Mouse (Mus musculus) forebrain, embryonic 14.5 days (tissue): ENCODE measurements around the gene Nhs. TPM values are rescaled to one million over a fixed set of nuclear protein-coding genes. Genes with fewer than 3 reads are reported as not detected.

Experiments
- ATAC-seq: fragments of 200-750 bp; cut with Nextera tagmentation; 2 replicates; pipeline ENCODE4 v1.8.0; 2017; ENCODE audit warnings: mild to moderate bottlenecking, moderate library complexity
- DNase-seq: peaks from one replicate; pipeline ENCODE4 v3.0.0-alpha.2; 2015; ENCODE audit warnings: low spot score
- H3K27ac ChIP-seq: fragments of 300-500 bp; sonication (generic); 2 replicates; pipeline ENCODE4 v1.5.1; 2014; ENCODE audit warnings: low read depth, mild to moderate bottlenecking, control low read depth, low read length, moderate library complexity
- H3K27me3 ChIP-seq: fragments of 300-500 bp; sonication (generic); replicated peaks from 2 replicates; pipeline ENCODE4 v1.6.1; 2014; ENCODE audit warnings: low read length, control low read depth, mixed read lengths; ENCODE audit not compliant: control insufficient read depth, insufficient read depth
- H3K36me3 ChIP-seq: fragments of 300-500 bp; sonication (generic); 2 replicates; pipeline ENCODE4 v1.6.1; 2014; ENCODE audit warnings: low read length, control low read depth; ENCODE audit not compliant: control insufficient read depth, insufficient read depth
- H3K4me1 ChIP-seq: fragments of 300-500 bp; sonication (generic); 2 replicates; pipeline ENCODE4 v1.6.1; 2014; ENCODE audit warnings: antibody characterized with exemption, low read length, control low read depth; ENCODE audit not compliant: control insufficient read depth, insufficient read depth
- H3K4me2 ChIP-seq: fragments of 300-500 bp; sonication (generic); 2 replicates; pipeline ENCODE4 v1.6.1; 2014; ENCODE audit warnings: mild to moderate bottlenecking, control low read depth, low read length
- H3K4me3 ChIP-seq: fragments of 300-500 bp; sonication (generic); 2 replicates; pipeline ENCODE4 v1.5.1; 2014; ENCODE audit warnings: low read depth, low read length, control low read depth
- H3K9ac ChIP-seq: fragments of 300-500 bp; sonication (generic); 2 replicates; pipeline ENCODE4 v1.6.1; 2014; ENCODE audit warnings: mild to moderate bottlenecking, low read length, control low read depth, moderate library complexity
- H3K9me3 ChIP-seq: fragments of 300-500 bp; sonication (generic); replicated peaks from 2 replicates; pipeline ENCODE4 v1.6.1; 2016; ENCODE audit warnings: low read length, control low read depth, mixed read lengths; ENCODE audit not compliant: control insufficient read depth
- WGBS: fragments of 180-500 bp; shearing (Covaris S2); extraction: QIAGEN DNeasy Blood & Tissue Kit; methylation state at CpG from one replicate; pipeline ENCODE4 v1.1.7; 2014; 5-methylcytosine and 5-hydroxymethylcytosine counted together
- polyA plus RNA-seq: library from polyadenylated mRNA; unstranded; fragments of >200 nt; fragmentation: Nextera tagmentation; extraction: Ambion mirVana; gene quantifications from 2 replicates; pipeline ENCODE4 v1.2.1, GENCODE M21; 2014

Gene Nhs
- polyA plus RNA-seq, 1 experiment from 2014 or later = 1.0 TPM

DNA sequence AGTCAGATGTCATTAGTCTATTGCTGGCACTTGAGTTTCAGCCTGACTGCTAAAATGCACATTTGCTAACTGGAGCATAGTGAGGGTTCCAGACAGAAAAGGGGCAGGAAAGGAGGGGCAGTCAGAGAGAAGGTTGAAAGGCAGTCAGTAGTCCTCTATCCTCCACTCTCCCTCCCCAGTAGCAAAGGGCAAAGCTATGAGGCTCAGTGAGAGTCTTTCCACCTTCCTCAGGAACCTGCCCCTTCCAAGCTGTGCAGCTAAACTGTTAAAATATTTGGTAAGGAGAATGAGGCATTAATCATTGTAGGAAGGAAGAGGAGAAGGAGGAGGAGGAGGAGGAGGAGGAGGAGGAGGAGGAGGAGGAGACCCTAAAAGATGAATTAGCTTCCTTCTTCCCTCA is 115.4 kb downstream of the Nhs start:
- ATAC-seq = no peak
- H3K4me2 ChIP-seq = no peak overlapping the region
- no peaks in the 10 kb centered on the region for H3K4me1 ChIP-seq
- DNase-seq = no peak
- H3K9ac ChIP-seq = no peak overlapping the region
- H3K27ac ChIP-seq = no peak overlapping the region
- H3K9me3 ChIP-seq = no peaks in the 10 kb centered on the region
- no peak overlapping the region for H3K4me3 ChIP-seq
- no peaks in the 10 kb centered on the region for H3K27me3 ChIP-seq
- H3K36me3 ChIP-seq = no peaks in the 10 kb centered on the region

DNA sequence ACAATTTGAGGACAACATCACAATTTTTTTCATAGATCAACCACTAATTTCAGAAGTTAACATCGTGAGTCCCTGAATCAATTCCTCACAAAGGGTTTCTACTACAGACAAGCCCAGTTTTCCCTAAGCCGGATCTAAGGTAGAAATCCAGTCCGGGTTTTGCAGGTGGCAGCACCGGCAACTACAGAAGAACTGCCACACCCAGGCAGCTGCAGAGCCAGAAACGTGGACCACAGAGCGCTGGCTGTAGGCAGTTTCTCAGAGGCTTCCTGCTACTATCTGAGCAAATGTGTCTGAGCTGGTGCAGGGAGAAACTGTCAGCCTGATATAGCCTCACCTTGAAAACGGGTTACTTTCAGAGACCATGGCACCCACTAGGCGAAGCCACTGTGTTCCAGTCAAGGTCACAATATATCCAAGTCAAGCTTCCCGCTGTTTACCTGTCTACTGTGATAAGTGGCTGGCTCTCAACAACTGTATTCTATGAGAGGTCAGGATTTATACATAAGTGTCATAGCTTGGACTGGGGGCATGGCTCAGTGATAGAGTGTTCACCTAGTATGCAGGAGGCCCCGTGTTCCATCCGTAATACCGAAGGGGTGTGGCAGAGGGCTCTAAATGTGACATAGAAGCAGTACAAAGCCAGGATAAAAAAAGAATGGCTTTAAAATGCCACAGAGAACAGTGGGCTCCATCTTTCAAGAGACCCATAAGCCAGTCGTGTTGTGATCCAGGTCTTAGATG is 134.1 kb downstream of the Nhs start:
- H3K4me2 ChIP-seq = peak overlapping the region; percentile 26
- 42% methylated on average over 13 of the region's 13 CpGs for WGBS
- ATAC-seq = peak; percentile 44; the same call in 1 of the 2 replicates

DNA sequence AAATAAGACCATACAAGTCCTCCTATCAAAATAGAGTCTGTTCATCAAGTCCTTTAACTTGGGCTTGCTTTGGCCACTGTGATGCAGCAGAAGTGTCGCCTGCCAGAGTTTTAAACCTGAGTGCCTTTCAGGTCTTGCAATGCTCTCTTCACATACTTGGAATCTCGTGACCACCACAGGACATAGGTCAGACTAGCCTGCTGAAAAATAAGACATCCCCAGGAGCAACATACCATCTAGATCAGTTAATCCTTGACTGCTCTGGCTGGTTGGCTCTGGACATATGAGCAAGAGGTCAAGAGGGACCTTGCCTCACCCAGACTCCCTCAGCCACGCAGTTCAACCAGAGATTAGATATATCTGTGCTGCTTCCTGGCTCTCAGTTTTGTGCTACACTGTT is 137.8 kb downstream of the Nhs start:
- ATAC-seq = no peak
- peaks cover 3% of the 10 kb centered on the region; the same call in 1 of the 2 replicates for H3K4me1 ChIP-seq
- no peak for DNase-seq
- no peaks in the 10 kb centered on the region for H3K9me3 ChIP-seq
- H3K4me3 ChIP-seq = no peak overlapping the region
- WGBS = 83% methylated on average over 3 of the region's 3 CpGs
- H3K9ac ChIP-seq = no peak overlapping the region
- no peak overlapping the region for H3K4me2 ChIP-seq
- H3K27me3 ChIP-seq = no peaks in the 10 kb centered on the region
- H3K36me3 ChIP-seq = no peaks in the 10 kb centered on the region
- H3K27ac ChIP-seq = no peak overlapping the region

More for the DNA sequence above, 134.1 kb downstream of the Nhs start:
- Histone ChIP-seq H3K4me3 (no peak overlapping the region), H3K27me3 (no peaks in the 10 kb centered on the region), H3K9ac (no peak overlapping the region), H3K9me3 (no peaks in the 10 kb centered on the region), H3K36me3 (no peaks in the 10 kb centered on the region), H3K4me1 (no peaks in the 10 kb centered on the region), H3K27ac (no peak overlapping the region)
- DNase-seq = peak; percentile 48

DNA sequence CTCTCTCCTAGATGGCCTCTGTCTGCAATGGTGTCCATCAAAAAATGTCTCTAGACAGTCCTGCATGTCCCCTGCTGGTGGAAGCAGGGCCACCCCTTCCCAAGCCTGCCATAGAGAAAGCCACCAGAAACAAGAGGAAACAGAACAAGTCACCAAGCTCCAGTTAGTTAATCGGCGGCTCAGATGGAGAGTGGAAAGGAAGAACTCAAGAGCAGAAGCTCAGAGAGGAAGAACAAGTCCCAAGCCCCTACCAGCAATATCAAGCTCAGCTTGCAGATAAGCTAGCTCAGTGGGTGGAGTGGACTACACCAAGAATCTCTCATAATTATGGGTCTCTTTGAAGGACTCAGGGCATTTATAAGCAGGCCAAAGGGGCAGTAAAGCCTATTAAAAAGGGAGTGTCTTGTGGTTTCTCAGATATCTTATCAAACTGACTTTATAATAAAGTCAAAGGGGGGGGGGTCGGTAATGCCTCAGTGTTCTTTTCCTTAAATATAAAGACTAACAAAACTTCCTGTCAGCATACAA is 139.4 kb downstream of the Nhs start:
- H3K27me3 ChIP-seq = no peaks in the 10 kb centered on the region
- WGBS = 79% methylated on average over 3 of the region's 3 CpGs

DNA sequence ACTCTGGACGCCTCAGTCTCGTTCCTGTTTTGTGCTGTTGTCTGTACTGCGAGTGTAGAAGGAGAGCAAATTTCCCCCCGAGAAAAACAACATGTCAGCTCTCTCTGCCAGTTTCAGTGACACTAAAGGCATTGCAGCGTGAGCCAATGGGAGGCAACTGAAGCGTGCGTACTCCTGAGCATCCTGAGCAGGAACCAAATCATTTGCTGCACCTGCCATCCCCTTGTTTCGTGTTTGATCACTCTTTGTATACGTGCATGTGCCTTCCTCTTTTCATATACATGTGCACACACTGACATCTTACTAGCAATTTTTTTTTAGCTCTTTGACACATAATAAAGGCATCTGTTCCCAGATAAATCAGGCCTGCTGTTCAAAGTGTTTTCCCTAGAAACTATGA is 142.1 kb downstream of the Nhs start:
- H3K27me3 ChIP-seq = no peaks in the 10 kb centered on the region
- H3K27ac ChIP-seq = no peak overlapping the region
- no peaks in the 10 kb centered on the region for H3K9me3 ChIP-seq
- DNase-seq (peak; percentile 59), ATAC-seq (peak; percentile 50; the same call in 1 of the 2 replicates)
- peaks cover 5% of the 10 kb centered on the region; the same call in 1 of the 2 replicates for H3K4me1 ChIP-seq
- no peak overlapping the region for H3K9ac ChIP-seq
- H3K36me3 ChIP-seq = no peaks in the 10 kb centered on the region
- 40% methylated on average over 9 of the region's 9 CpGs for WGBS
- H3K4me3 ChIP-seq = no peak overlapping the region
- 0 out of 2 replicates have a peak overlapping the region, but pooled peaks have one; percentile 21 for H3K4me2 ChIP-seq

More for the DNA sequence above, 139.4 kb downstream of the Nhs start:
- DNase-seq (no peak), ATAC-seq (no peak)
- no peaks in the 10 kb centered on the region for H3K36me3 ChIP-seq
- no peak overlapping the region for H3K4me2 ChIP-seq
- H3K4me1 ChIP-seq = peaks cover 5% of the 10 kb centered on the region; the same call in 1 of the 2 replicates
- no peak overlapping the region for H3K9ac ChIP-seq
- no peak overlapping the region for H3K27ac ChIP-seq
- no peak overlapping the region for H3K4me3 ChIP-seq
- H3K9me3 ChIP-seq = no peaks in the 10 kb centered on the region

DNA sequence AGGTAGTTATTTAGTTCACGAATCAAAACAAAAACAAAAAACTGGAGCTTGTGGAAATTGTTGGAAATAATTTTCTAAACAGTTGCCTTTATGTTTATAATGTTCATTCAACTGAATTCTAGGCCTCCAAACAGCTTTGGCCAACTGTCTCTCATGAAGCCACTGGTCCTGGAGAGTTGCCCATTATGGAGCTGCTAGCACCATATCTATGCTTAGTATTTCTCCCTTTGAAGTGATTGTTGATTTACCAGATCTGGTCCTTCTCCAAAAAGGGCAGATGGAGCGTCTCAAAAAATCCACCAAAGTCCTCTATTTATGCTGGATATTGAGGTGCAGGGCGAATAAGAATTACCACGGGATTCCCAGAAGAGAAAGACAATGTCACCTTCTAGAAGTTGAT is 147.0 kb downstream of the Nhs start:
- Histone ChIP-seq H3K36me3 (no peaks in the 10 kb centered on the region), H3K9ac (no peak overlapping the region), H3K27ac (no peak overlapping the region), H3K4me2 (no peak overlapping the region), H3K4me3 (no peak overlapping the region), H3K9me3 (no peaks in the 10 kb centered on the region), H3K4me1 (peaks cover 5% of the 10 kb centered on the region; the same call in 1 of the 2 replicates), H3K27me3 (no peaks in the 10 kb centered on the region)
- 89% methylated on average over 4 of the region's 4 CpGs for WGBS
- DNase-seq = no peak
- no peak for ATAC-seq

DNA sequence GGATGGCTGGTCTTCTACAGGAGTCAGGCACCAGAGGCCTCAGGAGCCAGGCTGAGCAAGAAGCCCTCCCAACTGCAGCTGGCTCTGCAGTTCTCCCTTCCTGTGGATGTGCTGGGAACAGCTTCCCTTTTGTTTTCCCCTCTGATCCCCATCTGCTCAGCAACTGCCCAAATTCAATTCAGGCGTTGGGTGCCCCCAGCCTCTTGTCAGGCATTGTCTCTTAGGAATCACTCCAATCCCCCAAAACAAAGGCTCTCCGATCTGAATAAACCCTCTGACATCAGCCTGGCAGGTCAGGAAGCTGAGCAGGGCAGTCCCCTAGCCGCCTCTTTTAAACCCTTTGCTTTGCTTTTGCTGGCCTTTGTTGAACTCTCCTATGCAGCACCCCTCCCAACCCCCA is 149.7 kb downstream of the Nhs start:
- no peaks in the 10 kb centered on the region for H3K36me3 ChIP-seq
- no peaks in the 10 kb centered on the region for H3K27me3 ChIP-seq
- 0 out of 2 replicates have a peak, but pooled peaks have one; percentile 37 for ATAC-seq
- H3K4me2 ChIP-seq = no peak overlapping the region
- H3K9me3 ChIP-seq = no peaks in the 10 kb centered on the region
- H3K4me1 ChIP-seq = no peaks in the 10 kb centered on the region; the same call in 1 of the 2 replicates
- WGBS = 25% methylated on average over 3 of the region's 3 CpGs
- peak; percentile 14 for DNase-seq
- no peak overlapping the region for H3K4me3 ChIP-seq
- H3K27ac ChIP-seq = no peak overlapping the region
- H3K9ac ChIP-seq = no peak overlapping the region

DNA sequence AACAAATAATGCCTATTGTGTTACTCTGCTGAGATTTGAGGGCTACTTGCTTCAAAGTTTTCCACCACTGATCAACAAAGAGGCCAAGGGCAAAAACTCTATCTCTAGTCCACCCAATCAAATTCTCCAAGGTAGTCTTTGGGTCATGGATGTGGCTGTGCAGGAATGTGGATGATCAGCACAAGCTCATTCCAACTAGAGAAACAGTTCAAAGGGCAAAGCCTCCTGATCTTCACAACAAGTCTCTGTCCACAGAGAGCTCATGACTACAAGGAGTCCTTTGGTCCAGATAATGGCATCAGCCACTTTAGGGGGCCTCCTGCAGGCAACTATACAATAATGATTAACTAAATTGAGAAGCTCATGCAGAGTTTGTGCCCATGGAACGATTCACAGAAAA is 155.7 kb downstream of the Nhs start:
- 42% methylated on average over 1 of the region's 1 CpGs for WGBS
- no peak overlapping the region for H3K4me2 ChIP-seq
- H3K36me3 ChIP-seq = no peaks in the 10 kb centered on the region
- H3K27me3 ChIP-seq = no peaks in the 10 kb centered on the region
- no peak for ATAC-seq
- DNase-seq = no peak
- H3K9ac ChIP-seq = no peak overlapping the region
- no peaks in the 10 kb centered on the region for H3K9me3 ChIP-seq
- H3K4me3 ChIP-seq = no peak overlapping the region
- H3K27ac ChIP-seq = no peak overlapping the region
- H3K4me1 ChIP-seq = no peaks in the 10 kb centered on the region

DNA sequence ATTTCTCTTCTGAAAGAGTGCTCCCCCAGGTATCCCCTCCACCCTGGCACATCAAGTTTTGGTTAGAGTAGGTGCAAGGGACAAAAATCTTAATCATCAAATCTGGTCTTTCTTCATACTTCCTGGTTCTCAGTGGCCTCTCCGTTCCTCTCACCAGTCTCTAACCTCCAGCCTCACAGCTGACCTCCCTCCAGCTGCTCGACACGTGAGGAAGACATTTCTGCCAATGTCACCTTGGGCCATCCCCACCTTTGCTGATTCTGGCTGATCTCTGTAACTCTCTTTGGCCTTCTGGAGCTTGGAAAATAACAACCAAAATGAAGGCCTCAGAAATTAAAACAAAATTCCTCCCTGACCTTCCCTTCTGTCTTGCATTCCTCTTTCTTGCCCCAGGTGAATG is 160.7 kb downstream of the Nhs start:
- DNase-seq = no peak
- 82% methylated on average over 3 of the region's 3 CpGs for WGBS
- no peak overlapping the region for H3K4me2 ChIP-seq
- no peaks in the 10 kb centered on the region for H3K9me3 ChIP-seq
- H3K27me3 ChIP-seq = no peaks in the 10 kb centered on the region
- no peak overlapping the region for H3K4me3 ChIP-seq
- ATAC-seq = no peak
- no peak overlapping the region for H3K27ac ChIP-seq
- H3K9ac ChIP-seq = no peak overlapping the region
- H3K4me1 ChIP-seq = peaks cover 5% of the 10 kb centered on the region; the same call in 1 of the 2 replicates
- no peaks in the 10 kb centered on the region for H3K36me3 ChIP-seq
